Mouse (Mus musculus) heart, embryonic 12.5 days (tissue): ENCODE data around the gene Dnajb8. TPM values are rescaled to one million over a fixed set of nuclear protein-coding genes. Genes with fewer than 3 reads are reported as not detected.

Source experiments
- ATAC-seq: fragments of 200-750 bp; cut with Nextera tagmentation; 2 replicates; pipeline ENCODE4 v1.8.0; 2017; ENCODE audit warnings: moderate TSS enrichment, moderate library complexity; ENCODE audit not compliant: insufficient number of reproducible peaks, low FRiP score
- H3K27ac ChIP-seq: fragments of 300-500 bp; sonication (generic); 2 replicates; pipeline ENCODE4 v1.5.1; 2016; ENCODE audit warnings: mild to moderate bottlenecking, moderate library complexity; ENCODE audit not compliant: poor library complexity, severe bottlenecking
- H3K27me3 ChIP-seq: fragments of 300-500 bp; sonication (generic); replicated peaks from 2 replicates; pipeline ENCODE4 v1.6.1; 2016; ENCODE audit warnings: mild to moderate bottlenecking, moderate library complexity
- H3K36me3 ChIP-seq: fragments of 300-500 bp; sonication (generic); 2 replicates; pipeline ENCODE4 v1.6.1; 2016; ENCODE audit warnings: mild to moderate bottlenecking, moderate library complexity
- H3K4me1 ChIP-seq: fragments of 300-500 bp; sonication (generic); replicated peaks from 2 replicates; pipeline ENCODE4 v1.6.1; 2016; ENCODE audit warnings: mild to moderate bottlenecking
- H3K4me2 ChIP-seq: fragments of 300-500 bp; sonication (generic); 2 replicates; pipeline ENCODE4 v1.6.1; 2016; ENCODE audit warnings: mild to moderate bottlenecking, moderate library complexity
- H3K4me3 ChIP-seq: fragments of 300-500 bp; sonication (generic); 2 replicates; pipeline ENCODE4 v1.5.1; 2016; ENCODE audit warnings: mild to moderate bottlenecking
- H3K9ac ChIP-seq: fragments of 300-500 bp; sonication (generic); 2 replicates; pipeline ENCODE4 v1.6.1; 2016; ENCODE audit warnings: mild to moderate bottlenecking, moderate library complexity
- H3K9me3 ChIP-seq: fragments of 300-500 bp; sonication (generic); replicated peaks from 2 replicates; pipeline ENCODE4 v1.6.1; 2016; ENCODE audit warnings: mild to moderate bottlenecking, moderate library complexity
- WGBS: fragments of 180-500 bp; shearing (Covaris S2); methylation state at CpG from one replicate; pipeline ENCODE4 v1.1.7; 2016; 5-methylcytosine and 5-hydroxymethylcytosine counted together
- polyA plus RNA-seq: library from polyadenylated mRNA; unstranded; fragments of >200 nt; fragmentation: Nextera tagmentation; extraction: Ambion mirVana; gene quantifications from 2 replicates; pipeline ENCODE4 v1.2.1, GENCODE M21; 2016

The Dnajb8 gene
- polyA plus RNA-seq, 1 experiment from 2014 or later: not detected

DNA sequence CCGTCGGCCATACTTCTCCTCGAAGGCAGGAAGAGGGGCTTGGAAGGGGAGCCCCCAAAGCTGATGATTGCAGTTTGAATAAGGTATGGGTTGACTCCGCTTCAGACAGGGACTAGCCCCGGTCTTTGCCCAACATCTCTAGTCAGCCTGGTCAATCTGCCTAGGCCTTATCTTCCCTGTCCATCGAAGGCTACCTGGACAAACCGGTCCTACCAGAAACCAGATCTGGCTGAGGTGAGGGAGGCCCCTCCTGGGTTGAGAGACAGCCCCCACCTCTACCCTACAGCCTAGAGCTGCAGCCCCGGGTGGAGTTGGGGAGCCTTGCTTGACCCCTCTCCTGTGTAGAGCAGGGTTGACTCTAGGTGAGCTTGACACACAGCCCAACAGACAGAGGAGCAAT lies 11.9 kb downstream of the Dnajb8 start:
- Histone ChIP-seq H3K9ac (no peak overlapping the region), H3K4me2 (no peak overlapping the region), H3K27ac (no peak overlapping the region), H3K36me3 (no peaks in the 10 kb centered on the region), H3K4me1 (peaks cover 16% of the 10 kb centered on the region), H3K9me3 (no peaks in the 10 kb centered on the region), H3K4me3 (no peak overlapping the region), H3K27me3 (peaks cover 80% of the 10 kb centered on the region)
- WGBS: 69% methylated on average over 8 of the region's 8 CpGs
- ATAC-seq: no peak

DNA sequence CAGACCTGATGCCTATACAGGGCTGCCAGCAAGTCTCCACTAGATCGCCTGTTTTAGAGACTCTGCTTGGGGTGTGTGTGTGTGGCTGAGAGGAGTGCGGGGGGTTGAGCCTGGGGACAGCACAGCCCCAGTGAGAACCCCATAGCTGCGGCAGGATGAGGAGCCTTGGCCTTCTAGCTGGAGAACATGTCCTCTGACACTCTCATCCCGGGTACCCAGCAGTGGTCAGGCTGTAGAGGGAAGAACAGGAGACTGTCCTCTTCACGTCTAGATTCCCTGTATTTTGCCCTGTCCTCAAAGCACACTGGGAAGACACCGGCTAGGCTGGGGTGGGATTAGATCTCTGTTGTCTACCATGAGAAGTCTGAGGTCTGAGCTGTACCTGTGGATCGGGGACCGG lies 13.4 kb downstream of the Dnajb8 start:
- peaks cover 84% of the 10 kb centered on the region for H3K27me3 ChIP-seq
- peak overlapping the region; percentile 62 for H3K4me2 ChIP-seq
- H3K9ac ChIP-seq: no peak overlapping the region
- no peaks in the 10 kb centered on the region for H3K9me3 ChIP-seq
- no peak overlapping the region for H3K27ac ChIP-seq
- no peak overlapping the region for H3K4me3 ChIP-seq
- H3K4me1 ChIP-seq: peaks cover 16% of the 10 kb centered on the region
- H3K36me3 ChIP-seq: no peaks in the 10 kb centered on the region
- ATAC-seq: no peak
- whole genome bisulfite sequencing: 29% methylated on average over 8 of the region's 8 CpGs

DNA sequence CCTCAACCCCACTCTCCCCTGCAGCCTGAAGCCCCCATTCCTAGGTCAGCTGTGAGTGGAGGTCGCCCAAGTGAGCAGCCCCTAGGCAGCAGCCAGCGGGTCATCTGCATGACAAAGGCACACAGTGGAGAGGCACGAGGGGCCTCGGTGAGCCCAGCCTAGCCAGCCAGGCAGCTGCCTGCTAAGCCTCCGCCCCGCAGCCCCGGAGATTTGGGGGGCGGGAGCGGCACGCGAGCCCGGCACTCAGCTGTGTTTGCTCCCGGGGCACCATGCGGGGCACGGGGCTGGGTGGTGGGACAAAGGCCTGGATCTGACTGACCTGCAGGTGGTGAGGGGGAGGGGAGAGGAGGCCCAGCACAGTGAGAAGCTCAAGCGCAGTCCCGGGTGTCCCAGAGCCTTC lies 13.9 kb downstream of the Dnajb8 start:
- WGBS: 3% methylated on average over 17 of the region's 17 CpGs
- Histone ChIP-seq H3K9ac (peak overlapping the region; percentile 44), H3K4me3 (peak overlapping the region; percentile 24; the same call in 1 of the 2 replicates), H3K4me2 (peak overlapping the region; percentile 62), H3K27ac (no peak overlapping the region), H3K4me1 (peaks cover 16% of the 10 kb centered on the region), H3K36me3 (no peaks in the 10 kb centered on the region), H3K9me3 (no peaks in the 10 kb centered on the region), H3K27me3 (peaks cover 88% of the 10 kb centered on the region)
- no peak for ATAC-seq

DNA sequence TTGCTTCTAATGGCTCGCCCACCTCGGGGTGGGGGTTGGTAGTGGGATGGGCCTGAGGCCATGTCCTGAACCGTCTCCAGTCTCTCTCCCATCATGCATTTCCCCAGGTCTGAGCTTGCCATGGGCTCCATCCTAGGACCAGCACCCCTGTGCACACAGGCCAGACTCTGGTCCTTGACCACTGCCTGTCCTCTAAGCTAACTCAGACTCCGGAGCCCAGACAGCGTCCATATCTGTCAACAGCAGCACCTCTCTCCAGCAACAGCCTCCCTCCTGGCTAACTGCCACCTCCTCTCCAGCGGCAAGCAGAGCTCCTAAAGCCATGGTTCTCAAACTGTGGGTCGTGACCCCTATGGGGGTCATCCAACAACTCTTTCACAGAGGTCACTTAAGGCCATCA lies 14.4 kb downstream of the Dnajb8 start:
- ATAC-seq: no peak
- 6% methylated on average over 7 of the region's 7 CpGs for WGBS

DNA sequence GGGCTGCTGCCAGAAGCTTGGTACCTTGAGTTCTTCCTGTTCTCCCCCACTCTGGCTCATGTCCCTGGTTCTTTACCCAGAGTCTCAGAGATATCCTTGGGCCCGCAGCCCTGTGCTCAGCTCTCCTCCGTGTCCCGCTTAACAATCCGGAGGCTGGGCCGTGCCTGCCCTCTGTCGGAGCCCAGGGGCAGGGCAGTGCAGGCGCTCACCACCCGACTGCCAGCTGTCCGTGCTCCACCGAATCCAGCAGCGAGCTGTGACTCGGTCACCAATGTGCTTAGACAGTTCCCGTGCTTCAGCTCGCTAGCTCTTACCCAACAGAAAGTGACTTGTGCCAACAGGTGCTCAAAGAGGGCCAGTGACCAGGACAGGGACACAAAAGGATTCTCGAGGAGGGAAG lies 20.5 kb downstream of the Dnajb8 start:
- no peak overlapping the region for H3K9ac ChIP-seq
- peak overlapping the region; percentile 14; the same call in 1 of the 2 replicates for H3K4me2 ChIP-seq
- 0 out of 2 replicates have a peak, but pooled peaks cover 3% of the 10 kb centered on the region for H3K4me1 ChIP-seq
- peaks cover 74% of the 10 kb centered on the region for H3K27me3 ChIP-seq
- no peaks in the 10 kb centered on the region for H3K36me3 ChIP-seq
- no peak overlapping the region for H3K27ac ChIP-seq
- no peak overlapping the region for H3K4me3 ChIP-seq
- no peaks in the 10 kb centered on the region for H3K9me3 ChIP-seq
- 4% methylated on average over 15 of the region's 15 CpGs for WGBS
- peak; percentile 52; the same call in 1 of the 2 replicates for ATAC-seq

More for the DNA sequence above, 14.4 kb downstream of the Dnajb8 start:
- Histone ChIP-seq H3K27me3 (peaks cover 87% of the 10 kb centered on the region), H3K27ac (no peak overlapping the region), H3K36me3 (no peaks in the 10 kb centered on the region), H3K4me1 (peaks cover 16% of the 10 kb centered on the region), H3K4me3 (no peak overlapping the region), H3K4me2 (peak overlapping the region; percentile 62), H3K9ac (no peak overlapping the region), H3K9me3 (no peaks in the 10 kb centered on the region)

DNA sequence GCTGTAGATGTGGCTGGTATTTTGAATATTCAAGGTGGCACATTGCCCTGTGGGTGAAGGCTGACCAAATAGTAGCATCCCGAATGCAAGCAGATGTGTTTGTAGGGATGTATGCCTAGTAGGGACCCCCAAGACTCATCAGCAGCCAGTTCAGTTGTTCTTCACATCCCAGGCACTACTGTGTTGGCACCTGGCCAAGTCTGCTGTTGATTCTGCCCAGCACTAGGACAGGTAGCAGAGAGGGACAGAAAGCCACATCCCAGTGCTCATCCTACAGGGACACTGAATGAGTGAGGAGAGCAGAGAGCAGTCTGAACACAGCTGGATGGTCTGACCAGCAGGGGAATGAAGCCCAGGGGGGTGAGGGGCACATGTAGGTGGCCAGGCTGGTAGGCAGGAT lies 27.2 kb downstream of the Dnajb8 start:
- no peak for ATAC-seq
- Histone ChIP-seq H3K27ac (no peak overlapping the region), H3K4me2 (no peak overlapping the region), H3K4me3 (no peak overlapping the region), H3K4me1 (peaks cover 19% of the 10 kb centered on the region), H3K27me3 (peaks cover 24% of the 10 kb centered on the region), H3K9ac (no peak overlapping the region), H3K36me3 (no peaks in the 10 kb centered on the region), H3K9me3 (no peaks in the 10 kb centered on the region)
- WGBS: 100% methylated on average over 1 of the region's 1 CpGs

DNA sequence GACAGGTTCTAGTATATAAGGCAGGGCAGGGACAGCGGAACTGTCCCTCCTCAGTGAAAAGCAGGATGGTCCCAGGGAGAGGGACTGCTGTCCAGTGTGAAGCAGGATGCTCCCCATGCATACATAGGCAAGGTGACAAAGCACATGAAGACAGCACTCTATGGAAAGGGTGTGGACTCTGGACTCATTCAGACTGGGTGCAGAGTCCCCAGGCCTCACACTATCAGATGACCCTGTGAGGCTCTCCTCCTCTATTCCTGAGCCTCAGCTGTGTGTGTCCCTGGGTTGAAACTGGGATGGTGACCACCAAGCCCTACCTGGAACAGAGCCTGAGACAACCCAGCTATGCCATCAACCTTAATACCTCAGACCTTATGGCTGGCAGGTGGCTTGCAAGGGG lies 29.3 kb downstream of the Dnajb8 start:
- H3K27me3 ChIP-seq: 0 out of 2 replicates have a peak, but pooled peaks cover 12% of the 10 kb centered on the region
- H3K4me1 ChIP-seq: peaks cover 30% of the 10 kb centered on the region

DNA sequence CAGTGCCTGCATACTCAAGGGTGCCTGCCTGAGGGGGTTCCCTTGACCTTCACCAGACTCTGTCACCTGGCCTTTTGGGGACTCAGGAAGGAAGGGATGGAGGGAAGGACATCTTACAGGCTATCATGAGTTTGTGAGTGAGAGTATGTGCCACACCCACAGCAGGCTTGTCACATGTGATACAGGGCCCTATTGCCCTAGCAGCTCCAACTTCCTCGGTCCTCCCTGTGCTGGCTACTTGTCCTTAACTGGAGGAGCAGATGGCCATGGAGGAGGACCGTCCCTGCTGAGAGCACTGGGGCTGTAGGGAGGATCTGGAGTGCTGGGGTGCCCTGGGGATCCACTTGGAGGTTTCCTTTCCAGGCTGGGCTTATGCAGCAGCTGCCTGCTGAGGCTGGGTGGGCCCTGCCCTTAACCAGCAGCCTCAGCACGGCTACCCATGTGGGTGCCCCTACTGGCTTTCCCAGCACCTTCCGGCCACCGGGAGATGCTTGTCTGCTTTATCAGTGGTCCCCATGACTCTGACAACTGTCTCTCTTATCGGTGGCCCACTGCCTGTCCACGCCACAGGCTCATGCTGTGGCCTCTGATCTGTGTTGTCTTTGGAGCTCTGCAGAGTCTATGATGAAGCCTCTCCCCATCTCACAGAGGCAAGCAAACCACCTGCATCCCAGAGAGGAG lies 29.9 kb downstream of the Dnajb8 start:
- 0 out of 2 replicates have a peak, but pooled peaks cover 7% of the 10 kb centered on the region for H3K27me3 ChIP-seq
- H3K4me2 ChIP-seq: no peak overlapping the region
- peaks cover 35% of the 10 kb centered on the region for H3K4me1 ChIP-seq
- no peak overlapping the region for H3K9ac ChIP-seq
- no peak overlapping the region for H3K4me3 ChIP-seq
- H3K36me3 ChIP-seq: no peaks in the 10 kb centered on the region
- 40% methylated on average over 7 of the region's 7 CpGs for whole genome bisulfite sequencing
- no peak for ATAC-seq
- H3K9me3 ChIP-seq: no peaks in the 10 kb centered on the region
- no peak overlapping the region for H3K27ac ChIP-seq

More for the DNA sequence above, 29.3 kb downstream of the Dnajb8 start:
- Histone ChIP-seq H3K27ac (no peak overlapping the region), H3K36me3 (no peaks in the 10 kb centered on the region), H3K9ac (no peak overlapping the region), H3K9me3 (no peaks in the 10 kb centered on the region), H3K4me2 (no peak overlapping the region), H3K4me3 (no peak overlapping the region)
- 94% methylated on average over 1 of the region's 1 CpGs for WGBS
- ATAC-seq: no peak

DNA sequence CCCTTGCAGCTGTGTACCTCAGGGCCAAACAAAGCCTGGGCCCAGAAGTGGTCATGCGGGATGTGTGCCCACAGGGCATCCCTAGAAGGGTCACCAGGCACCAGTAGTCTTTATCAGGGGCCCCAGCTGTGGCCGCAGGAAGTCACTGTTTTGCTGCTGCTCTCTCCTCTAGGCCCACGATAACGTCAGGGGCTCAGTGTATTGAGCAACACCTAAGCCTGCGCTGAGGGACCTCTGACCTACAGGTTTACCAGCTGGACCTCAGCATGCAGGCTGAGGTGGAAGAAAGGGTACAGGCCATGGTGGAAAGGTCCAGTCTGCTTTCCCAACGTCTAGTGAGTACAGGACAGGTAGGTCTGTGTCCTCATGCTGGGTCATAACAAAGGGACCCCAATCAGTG lies 32.0 kb downstream of the Dnajb8 start:
- Histone ChIP-seq H3K4me2 (no peak overlapping the region), H3K27me3 (0 out of 2 replicates have a peak, but pooled peaks cover 5% of the 10 kb centered on the region), H3K36me3 (no peaks in the 10 kb centered on the region; the same call in 1 of the 2 replicates), H3K4me1 (peaks cover 25% of the 10 kb centered on the region), H3K27ac (no peak overlapping the region), H3K4me3 (no peak overlapping the region), H3K9me3 (no peaks in the 10 kb centered on the region), H3K9ac (no peak overlapping the region)
- WGBS: 50% methylated on average over 6 of the region's 6 CpGs
- no peak for ATAC-seq

DNA sequence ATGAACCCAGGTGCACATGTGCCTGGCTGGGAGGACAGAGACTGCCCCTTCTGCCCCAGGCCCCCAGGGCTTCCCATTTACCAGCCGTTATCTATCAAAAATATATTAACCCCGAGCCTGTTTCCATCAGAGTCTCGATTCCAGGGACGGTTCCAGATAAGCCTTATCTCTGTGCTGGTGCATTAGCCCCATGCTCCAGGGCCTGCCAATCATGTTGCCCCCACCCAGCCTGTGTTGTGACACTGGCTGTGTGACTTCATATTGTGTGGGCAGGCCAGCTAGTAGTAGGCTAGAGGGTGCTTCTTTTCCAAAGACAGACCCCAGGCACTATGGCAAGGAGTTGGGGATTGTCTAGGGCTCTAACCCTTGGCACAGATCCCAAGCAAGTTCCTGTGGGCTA lies 33.4 kb downstream of the Dnajb8 start:
- peaks cover 22% of the 10 kb centered on the region for H3K4me1 ChIP-seq
- no peaks in the 10 kb centered on the region for H3K9me3 ChIP-seq
- H3K27me3 ChIP-seq: no peaks in the 10 kb centered on the region
- H3K4me2 ChIP-seq: no peak overlapping the region
- no peak overlapping the region for H3K27ac ChIP-seq
- H3K4me3 ChIP-seq: no peak overlapping the region
- no peak overlapping the region for H3K9ac ChIP-seq
- WGBS: 6% methylated on average over 4 of the region's 4 CpGs
- no peak for ATAC-seq
- no peaks in the 10 kb centered on the region; the same call in 1 of the 2 replicates for H3K36me3 ChIP-seq

DNA sequence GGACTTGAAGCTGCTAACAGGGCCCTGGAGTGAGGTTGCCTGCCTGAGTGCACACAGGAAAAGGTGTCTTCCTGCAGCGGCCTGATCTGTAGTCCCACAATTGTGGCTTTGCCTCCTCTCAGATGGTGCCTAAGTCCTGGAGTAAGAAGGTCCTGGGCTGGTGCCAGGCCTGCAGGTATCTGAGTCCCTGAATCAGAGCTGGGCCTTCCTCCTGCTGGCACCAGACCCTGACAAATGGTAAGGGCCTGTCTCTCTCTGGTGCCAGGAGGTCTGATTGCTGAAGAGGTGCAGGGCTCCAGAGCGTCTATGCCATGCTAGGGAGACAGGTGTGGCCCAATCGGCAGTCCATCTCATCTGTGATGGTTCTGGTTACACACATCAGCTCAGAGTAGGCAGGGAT lies 37.6 kb downstream of the Dnajb8 start:
- Histone ChIP-seq H3K27ac (no peak overlapping the region), H3K27me3 (0 out of 2 replicates have a peak, but pooled peaks cover 3% of the 10 kb centered on the region), H3K4me1 (peaks cover 22% of the 10 kb centered on the region), H3K9ac (no peak overlapping the region), H3K4me2 (no peak overlapping the region), H3K36me3 (no peaks in the 10 kb centered on the region; the same call in 1 of the 2 replicates), H3K4me3 (no peak overlapping the region), H3K9me3 (no peaks in the 10 kb centered on the region)
- no peak for ATAC-seq
- WGBS: 84% methylated on average over 3 of the region's 3 CpGs
